ENCODE assay signal across 8 mouse cellular contexts in the genomic region with DNA sequence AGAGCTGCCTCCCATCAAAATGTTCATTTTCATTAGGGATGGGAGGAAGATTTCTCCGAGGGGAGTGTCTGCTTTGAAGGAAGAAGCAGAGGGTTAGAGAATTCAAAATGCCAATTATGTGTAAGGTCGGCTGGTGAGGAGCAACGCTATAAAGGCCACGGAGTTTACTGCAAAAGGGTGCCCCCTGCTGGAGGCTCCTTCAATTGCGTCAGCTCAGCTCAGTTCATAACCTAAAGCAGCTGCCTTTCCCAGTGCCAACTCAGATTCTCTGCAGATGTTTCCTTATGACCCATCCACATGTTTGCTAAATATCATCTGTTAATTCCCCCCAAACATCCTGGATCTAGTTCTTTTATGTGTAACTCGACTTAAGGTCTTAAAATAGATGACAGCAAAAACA.
DNase-seq lines count a peak whose midpoint lies in the region; ATAC-seq lines count a peak whose summit lies in the region.

No protein-coding gene starts in this region.

- H3K27me3 ChIP-seq in hindbrain, embryonic 12.5 days: no peaks in the 10 kb centered on the region; the same call in 1 of the 2 replicates

- peak; percentile 83 for ATAC-seq in hindbrain, embryonic 12.5 days (ENCODE audit: low FRiP score)

- 3% methylated on average over 6 of the region's 6 CpGs for WGBS in hindbrain, embryonic 12.5 days

- H3K4me1 ChIP-seq in hindbrain, embryonic 12.5 days: peaks cover 8% of the 10 kb centered on the region

- H3K27ac ChIP-seq in hindbrain, embryonic 12.5 days: no peak overlapping the region

- H3K9ac ChIP-seq in hindbrain, embryonic 12.5 days: no peak overlapping the region

- H3K4me2 ChIP-seq in hindbrain, embryonic 12.5 days (replicated peaks): no peak overlapping the region

- no peaks in the 10 kb centered on the region for H3K36me3 ChIP-seq in hindbrain, embryonic 12.5 days

- H3K4me3 ChIP-seq in hindbrain, embryonic 12.5 days: no peak overlapping the region

- peak; percentile 64 for DNase-seq in MN1 (ENCODE audit: low spot score)
- peak; percentile 74 to 83 for DNase-seq in cerebellum, adult 18-20 months
- peak; percentile 94 for DNase-seq in forelimb bud, embryonic 11.5 days (ENCODE audit: low read depth, low spot score)
- DNase-seq in layer of hippocampus, adult 9-10 months (ENCODE audit: low spot score): peak; percentile 75
- DNase-seq in lung, postnatal 25 days (ENCODE audit: low spot score): peak; percentile 79
- peak; percentile 77 for DNase-seq in right cerebral cortex, adult 18-20 months
- DNase-seq in urinary bladder, adult 2 months (ENCODE audit: low spot score): peak; percentile 71

- H3K9me3 ChIP-seq in hindbrain, embryonic 12.5 days (replicated peaks): no peaks in the 10 kb centered on the region
